Mouse (Mus musculus) CH12.LX (cell line): Measurements from ENCODE around the gene Zfp800. TPM values are rescaled to one million over a fixed set of nuclear protein-coding genes. Genes with fewer than 3 reads are reported as not detected.
A peak's percentile ranks its signal among the peaks of the same experiment; 100 is the strongest.

Experiments
- DNase-seq: peaks from one replicate; pipeline ENCODE4 v3.0.0-alpha.2; 2013; ENCODE audit errors: extremely low read depth
- H3K27ac ChIP-seq: 2 replicates; pipeline ENCODE4 v1.5.1; 2012; ENCODE audit warnings: low read depth, mild to moderate bottlenecking, control low read depth, moderate library complexity; ENCODE audit not compliant: insufficient read depth
- H3K27me3 ChIP-seq: replicated peaks from 2 replicates; pipeline ENCODE3; 2012; ENCODE audit warnings: inconsistent platforms
- H3K36me3 ChIP-seq, 2 experiments: replicated peaks in 1 of 2; 2 replicates each; pipeline versions ENCODE3 to v1.6.1; 2012; ENCODE audit warnings: inconsistent platforms in 1 of 2, low read length in 1 of 2, mild to moderate bottlenecking in 1 of 2, mixed read lengths in 1 of 2, moderate library complexity in 1 of 2; ENCODE audit not compliant: control insufficient read depth in 1 of 2, insufficient read depth in 1 of 2
- H3K4me1 ChIP-seq, 2 experiments: 2 replicates each; pipeline ENCODE4 v1.6.1; 2012; ENCODE audit warnings: inconsistent platforms in 1 of 2, moderate library complexity in 1 of 2; ENCODE audit not compliant: insufficient read depth in 2 of 2, control insufficient read depth in 1 of 2
- H3K4me2 ChIP-seq: 2 replicates; pipeline ENCODE4 v1.6.1; 2012; ENCODE audit warnings: low read depth, mild to moderate bottlenecking, control low read depth; ENCODE audit not compliant: poor library complexity, insufficient read depth, severe bottlenecking
- H3K4me3 ChIP-seq, 3 experiments: fragments of 150-350 bp in 1 of 3; sonication (generic) in 1 of 3; replicated peaks in 1 of 3; 2 replicates each; pipeline versions ENCODE3 to v1.5.1; 2011 to 2012; ENCODE audit warnings: low read depth in 2 of 3, low read length in 2 of 3, mild to moderate bottlenecking in 2 of 3, moderate library complexity in 2 of 3, control low read depth in 1 of 3, improper control_type of control experiment in 1 of 3, inconsistent platforms in 1 of 3, mixed read lengths in 1 of 3; ENCODE audit not compliant: poor library complexity in 1 of 3
- H3K79me2 ChIP-seq: replicated peaks from 2 replicates; pipeline ENCODE4 v1.6.1; 2012; ENCODE audit warnings: mild to moderate bottlenecking, moderate library complexity; ENCODE audit not compliant: control insufficient read depth, poor library complexity, insufficient read depth, severe bottlenecking; ENCODE audit errors: extremely low read depth
- H3K9ac ChIP-seq: 2 replicates; pipeline ENCODE4 v1.6.1; 2012; ENCODE audit warnings: low read depth, mild to moderate bottlenecking, control low read depth, moderate library complexity; ENCODE audit not compliant: insufficient read depth
- H3K9me3 ChIP-seq: replicated peaks from 2 replicates; pipeline ENCODE3; 2012; ENCODE audit warnings: low read length, inconsistent platforms, mixed read lengths
- BHLHE40 ChIP-seq: IDR thresholded peaks from 2 replicates; pipeline ENCODE4 v1.6.1; 2011; ENCODE audit warnings: mild to moderate bottlenecking, low read depth, low read length, improper control_type of control experiment
- EP300 ChIP-seq: IDR thresholded peaks from 2 replicates; pipeline ENCODE4 v1.6.1; 2011; ENCODE audit warnings: low read length, improper control_type of control experiment
- ETS1 ChIP-seq: conservative IDR thresholded peaks from 2 replicates; pipeline ENCODE4 v1.6.1; 2012; ENCODE audit warnings: low read depth, mild to moderate bottlenecking, inconsistent platforms, low read length, improper control_type of control experiment, moderate library complexity
- GABPA ChIP-seq: IDR thresholded peaks from 2 replicates; pipeline ENCODE4 v1.6.1; 2012; ENCODE audit warnings: low read depth, low read length, improper control_type of control experiment, inconsistent platforms; ENCODE audit not compliant: insufficient replicate concordance
- IRF4 ChIP-seq: IDR thresholded peaks from 2 replicates; pipeline ENCODE4 v1.6.1; 2014; ENCODE audit warnings: low read depth, mild to moderate bottlenecking, inconsistent platforms, low read length, improper control_type of control experiment
- JUN ChIP-seq: IDR thresholded peaks from 2 replicates; pipeline ENCODE4 v1.6.1; 2011; ENCODE audit warnings: low read depth, mild to moderate bottlenecking, low read length, improper control_type of control experiment, moderate library complexity; ENCODE audit not compliant: insufficient read depth
- JUND ChIP-seq: conservative IDR thresholded peaks from 2 replicates; pipeline ENCODE4 v1.6.1; 2011; ENCODE audit warnings: low read depth, low read length, improper control_type of control experiment
- KAT2A ChIP-seq: IDR thresholded peaks from 2 replicates; pipeline ENCODE4 v1.6.1; 2012; ENCODE audit warnings: low read length, improper control_type of control experiment, inconsistent platforms; ENCODE audit not compliant: insufficient replicate concordance
- MAFK ChIP-seq: IDR thresholded peaks from 2 replicates; pipeline ENCODE4 v1.6.1; 2011; ENCODE audit warnings: low read length, improper control_type of control experiment; ENCODE audit not compliant: insufficient replicate concordance
- MEF2A ChIP-seq: IDR thresholded peaks from 2 replicates; pipeline ENCODE4 v1.6.1; 2014; ENCODE audit warnings: low read depth, mild to moderate bottlenecking, inconsistent platforms, low read length, improper control_type of control experiment, borderline replicate concordance
- PAX5 ChIP-seq: IDR thresholded peaks from 2 replicates; pipeline ENCODE4 v1.6.1; 2012; ENCODE audit warnings: low read length, inconsistent platforms, mixed read lengths
- POLR2AphosphoS2 ChIP-seq: IDR thresholded peaks from 2 replicates; pipeline ENCODE4 v1.6.1; 2011; ENCODE audit warnings: low read depth, low read length, improper control_type of control experiment
- RAD21 ChIP-seq: IDR thresholded peaks from 2 replicates; pipeline ENCODE4 v1.6.1; 2011; ENCODE audit warnings: low read depth, mild to moderate bottlenecking, low read length, improper control_type of control experiment, moderate library complexity
- SIN3A ChIP-seq: IDR thresholded peaks from 2 replicates; pipeline ENCODE4 v1.6.1; 2012; ENCODE audit warnings: low read length, improper control_type of control experiment, inconsistent platforms
- TBP ChIP-seq: conservative IDR thresholded peaks from 2 replicates; pipeline ENCODE4 v1.6.1; 2011; ENCODE audit warnings: low read depth, low read length, improper control_type of control experiment
- TCF12 ChIP-seq: IDR thresholded peaks from 2 replicates; pipeline ENCODE4 v1.6.1; 2014; ENCODE audit warnings: low read depth, mild to moderate bottlenecking, inconsistent platforms, low read length, improper control_type of control experiment
- dilution Hi-C: fragments of 300-500 bp; cut with MboI; formaldehyde crosslinking; loops from 2 replicates; pipeline ENCODE4 v1.14.3; 2020; ENCODE audit warnings: low sequenced_read_pairs; ENCODE audit not compliant: extremely low pct_unique_long_range_greater_than_20kb, extremely low pct_ligation_motif_present
- in situ Hi-C: fragments of 300-500 bp; cut with MboI; formaldehyde crosslinking; loops from 3 replicates; pipeline ENCODE4 v1.14.3; 2019; ENCODE audit warnings: low sequenced_read_pairs, low pct_ligation_motif_present, low pct_unique_long_range_greater_than_20kb, mixed read lengths
- polyA plus RNA-seq: library from polyadenylated mRNA; unstranded; fragments of >175 nt; gene quantifications from 2 replicates; pipeline ENCODE4 v1.2.1, GENCODE M21; 2012; ENCODE audit warnings: low read depth; ENCODE audit not compliant: insufficient read length
- total RNA-seq, 2 experiments: library from RNA; depleted of rRNA; stranded (reverse); fragments of 300-350 nt in 1 of 2; fragments of >200 nt in 1 of 2; gene quantifications; 2 replicates each; pipeline ENCODE4 v1.2.3; 2012 to 2014

Zfp800 gene
- total and polyA plus RNA-seq, 3 experiments: 19.1 to 49.5 (median 19.5) TPM

DNA sequence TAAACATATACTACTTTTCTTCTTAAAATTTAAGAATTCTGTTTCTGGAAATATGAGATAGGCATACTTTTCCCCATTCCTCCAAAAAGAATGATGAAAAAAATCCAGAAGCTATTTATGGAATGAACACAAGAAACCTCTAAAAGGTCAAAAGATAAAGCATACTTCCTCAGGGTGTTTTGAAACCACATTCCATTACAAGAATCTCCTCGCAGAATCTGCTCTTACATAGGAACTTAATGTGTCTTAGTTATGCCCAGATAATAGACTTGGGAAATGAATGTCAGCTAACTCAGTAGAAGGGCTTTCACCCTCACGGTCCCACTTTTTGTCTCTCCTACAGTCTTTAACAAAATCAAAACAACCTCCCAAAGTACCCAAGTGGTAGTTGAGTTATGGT is 203.9 kb downstream of the Zfp800 start:
- no peaks in the 10 kb centered on the region for H3K4me1 ChIP-seq
- in situ Hi-C loops: no loop called here
- dilution Hi-C loops: no loop called here
- no peak overlapping the region for H3K4me2 ChIP-seq
- no peaks in the 10 kb centered on the region for H3K27me3 ChIP-seq
- H3K27ac ChIP-seq: no peak overlapping the region
- no peak overlapping the region for H3K9ac ChIP-seq
- H3K4me3 ChIP-seq: no peak overlapping the region
- no peaks in the 10 kb centered on the region for H3K9me3 ChIP-seq
- no peaks in the 10 kb centered on the region for H3K36me3 ChIP-seq
- no peaks in the 10 kb centered on the region for H3K79me2 ChIP-seq
- TF ChIP-seq PAX5 (no peak), SIN3A (no peak), RAD21 (no peak), TCF12 (no peak), BHLHE40 (no peak), ETS1 (no peak), GABPA (no peak), IRF4 (no peak), MAFK (no peak), TBP (no peak)
- TF ChIP-seq, all 38 proteins: peak for 0
- DNase-seq: no peak

DNA sequence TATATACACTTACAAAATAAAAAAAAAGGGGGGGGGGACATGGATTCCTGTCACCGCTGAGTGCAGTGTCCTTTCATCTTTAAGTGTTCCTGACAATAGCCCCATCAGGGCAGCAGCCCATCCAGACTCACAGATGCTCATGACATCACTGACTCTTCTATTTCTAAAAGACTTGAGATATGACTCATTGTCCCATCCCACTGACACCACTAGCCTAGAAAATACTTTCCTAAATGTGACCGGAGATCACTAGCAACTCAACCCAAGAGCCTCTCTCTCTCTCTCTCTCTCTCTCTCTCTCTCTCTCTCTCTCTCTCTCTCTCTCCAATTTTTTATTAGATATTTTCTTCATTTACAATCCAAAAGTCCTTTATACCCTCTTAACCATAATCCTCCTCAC is 205.9 kb downstream of the Zfp800 start:
- no peak overlapping the region for H3K4me2 ChIP-seq
- dilution Hi-C loops: no loop called here
- TF ChIP-seq MEF2A: peak; percentile 56; the same call in 1 of the 2 replicates
- no peak for TF ChIP-seq KAT2A
- TF ChIP-seq JUND: peak; percentile 81
- TF ChIP-seq BHLHE40: peak; percentile 33; the same call in 1 of the 2 replicates
- TF ChIP-seq POLR2AphosphoS2: no peak
- peak; percentile 70; the same call in 1 of the 2 replicates for TF ChIP-seq IRF4
- peak; percentile 68 for TF ChIP-seq EP300
- peak; percentile 57; the same call in 1 of the 2 replicates for TF ChIP-seq ETS1
- peak; percentile 69 for TF ChIP-seq JUN
- no peaks in the 10 kb centered on the region for H3K27me3 ChIP-seq
- H3K4me1 ChIP-seq: no peaks in the 10 kb centered on the region
- in situ Hi-C loops: no loop called here
- no peaks in the 10 kb centered on the region for H3K36me3 ChIP-seq
- no peak overlapping the region for H3K4me3 ChIP-seq
- H3K79me2 ChIP-seq: no peaks in the 10 kb centered on the region
- peak; percentile 55 for DNase-seq
- H3K9me3 ChIP-seq: no peaks in the 10 kb centered on the region
- H3K9ac ChIP-seq: no peak overlapping the region
- H3K27ac ChIP-seq: no peak overlapping the region

Other genes starting within 250 kb of the Zfp800 start
- 59.6 and 67.3 TPM in 2 replicates for gene Arf5, start 25.6 kb upstream of the Zfp800 start, total RNA-seq (2012; rRNA removed)
- 77.5 and 99.7 TPM in 2 replicates for gene Arf5, start 25.6 kb upstream of the Zfp800 start, total RNA-seq (2014; rRNA removed)
- gene Arf5, start 25.6 kb upstream of the Zfp800 start, polyA plus RNA-seq: 101 and 104 TPM in 2 replicates
- not detected in 2 replicates for gene Fscn3, start 29.8 kb upstream of the Zfp800 start, total RNA-seq (2012; rRNA removed)
- not detected in 2 replicates for gene Fscn3, start 29.8 kb upstream of the Zfp800 start, total RNA-seq (2014; rRNA removed)
- gene Fscn3, start 29.8 kb upstream of the Zfp800 start, polyA plus RNA-seq: not detected in 2 replicates
- gene Gcc1, start 30.4 kb upstream of the Zfp800 start, total RNA-seq (2012; rRNA removed): 7.4 and 7.8 TPM in 2 replicates
- 3.0 and 4.4 TPM in 2 replicates for gene Gcc1, start 30.4 kb upstream of the Zfp800 start, total RNA-seq (2014; rRNA removed)
- gene Gcc1, start 30.4 kb upstream of the Zfp800 start, polyA plus RNA-seq: 7.2 and 10.8 TPM in 2 replicates
- not detected in 2 replicates for gene Pax4, start 51.3 kb upstream of the Zfp800 start, total RNA-seq (2012; rRNA removed)
- not detected in 2 replicates for gene Pax4, start 51.3 kb upstream of the Zfp800 start, total RNA-seq (2014; rRNA removed)
- not detected in 2 replicates for gene Pax4, start 51.3 kb upstream of the Zfp800 start, polyA plus RNA-seq
- 288 and 377 TPM in 2 replicates for gene Snd1, start 77.1 kb upstream of the Zfp800 start, total RNA-seq (2012; rRNA removed)
- 80.1 and 83.7 TPM in 2 replicates for gene Snd1, start 77.1 kb upstream of the Zfp800 start, total RNA-seq (2014; rRNA removed)
- 197 and 210 TPM in 2 replicates for gene Snd1, start 77.1 kb upstream of the Zfp800 start, polyA plus RNA-seq